Mouse (Mus musculus) kidney, adult 2 months (tissue): ENCODE data around the gene Fam208a. TPM values are rescaled to one million over a fixed set of nuclear protein-coding genes. Genes with fewer than 3 reads are reported as not detected.

Experiments used
- DNase-seq: peaks from one replicate; pipeline ENCODE4 v3.0.0; 2021
- H3K27ac ChIP-seq: fragments of 200-500 bp; 2 replicates; pipeline ENCODE4 v1.5.1; 2012; ENCODE audit warnings: low read depth, low read length, control low read depth, inconsistent platforms; ENCODE audit not compliant: insufficient read depth
- H3K27me3 ChIP-seq: fragments of 200-500 bp; replicated peaks from 2 replicates; pipeline ENCODE4 v1.6.1; 2012; ENCODE audit warnings: mild to moderate bottlenecking, moderate library complexity, low read length, inconsistent platforms; ENCODE audit not compliant: control insufficient read depth, insufficient read depth
- H3K36me3 ChIP-seq: fragments of 200-500 bp; 2 replicates; pipeline ENCODE4 v1.6.1; 2012; ENCODE audit warnings: mild to moderate bottlenecking, moderate library complexity, low read length, inconsistent platforms; ENCODE audit not compliant: control insufficient read depth, insufficient read depth
- H3K4me1 ChIP-seq: fragments of 200-500 bp; 2 replicates; pipeline ENCODE4 v1.6.1; 2011; ENCODE audit warnings: low read length; ENCODE audit not compliant: control insufficient read depth, insufficient read depth
- H3K4me3 ChIP-seq: fragments of 200-500 bp; 2 replicates; pipeline ENCODE4 v1.5.1; 2011; ENCODE audit warnings: mild to moderate bottlenecking, low read depth, low read length, control low read depth; ENCODE audit not compliant: insufficient read depth
- CTCF ChIP-seq: fragments of 200-500 bp; conservative IDR thresholded peaks from 2 replicates; pipeline ENCODE4 v1.5.1; 2011; ENCODE audit warnings: low read depth, mild to moderate bottlenecking, control low read depth, low read length, moderate library complexity, mixed read lengths; ENCODE audit not compliant: insufficient read depth, insufficient read length
- POLR2A ChIP-seq: fragments of 200-500 bp; IDR thresholded peaks from one replicate; pipeline ENCODE4 v1.6.1; 2011; ENCODE audit warnings: low read depth, low read length, control low read depth
- WGBS: fragments of 180-500 bp; shearing (Covaris S2); methylation state at CpG from one replicate; pipeline ENCODE4 v1.1.7; 2018; 5-methylcytosine and 5-hydroxymethylcytosine counted together
- polyA plus RNA-seq: library from polyadenylated mRNA; depleted of rRNA; stranded (reverse); fragments of >200 nt; gene quantifications from 2 replicates; pipeline ENCODE4 v1.2.3, GENCODE M21; 2012

Fam208a gene
- polyA plus RNA-seq, 1 experiment = 6.8 TPM

DNA sequence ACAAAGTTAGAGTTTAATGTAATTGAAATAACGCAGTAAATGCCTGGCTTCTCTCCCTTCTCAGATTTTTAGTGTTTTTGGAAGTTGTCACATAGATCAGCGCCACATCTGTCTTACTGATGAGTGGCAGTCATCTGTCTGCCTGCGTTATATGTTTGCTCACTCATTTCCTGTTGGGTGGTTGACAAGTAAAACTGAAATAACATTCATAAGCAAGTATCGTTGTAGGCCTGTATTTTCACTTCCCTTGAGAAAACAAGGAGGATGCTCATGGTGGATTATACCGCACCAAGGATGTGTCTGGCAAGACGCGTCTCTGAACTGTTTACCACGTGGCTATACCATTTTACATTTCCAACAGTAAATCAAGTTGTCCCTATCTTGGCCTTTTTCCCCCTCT is 15.9 kb upstream of the Fam208a start:
- 69% methylated on average over 8 of the region's 8 CpGs for WGBS
- H3K4me3 ChIP-seq = no peak overlapping the region
- no peaks in the 10 kb centered on the region for H3K27me3 ChIP-seq
- no peaks in the 10 kb centered on the region for H3K4me1 ChIP-seq
- H3K36me3 ChIP-seq = no peaks in the 10 kb centered on the region
- TF ChIP-seq CTCF (no peak), POLR2A (no peak)
- DNase-seq = no peak
- no peak overlapping the region for H3K27ac ChIP-seq

DNA sequence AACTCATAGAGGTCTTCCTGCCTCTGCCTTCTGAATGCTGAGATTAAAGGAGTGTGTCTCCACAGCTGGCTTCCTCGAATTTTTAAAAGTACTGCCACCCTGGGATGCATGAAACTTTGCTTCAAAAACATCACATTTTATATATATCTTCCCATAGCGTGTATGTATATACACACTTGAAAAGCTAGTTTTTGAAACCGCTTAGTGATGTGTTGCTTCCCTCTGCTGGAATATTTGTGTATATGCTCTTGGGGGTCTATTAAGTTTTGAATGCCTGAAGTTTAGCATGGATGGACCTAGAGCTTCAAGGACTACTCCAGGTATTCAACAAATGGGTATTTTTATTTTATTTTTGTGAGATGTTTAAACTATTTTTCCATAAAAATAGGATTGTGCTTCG is 14.7 kb upstream of the Fam208a start:
- Histone ChIP-seq H3K36me3 (no peaks in the 10 kb centered on the region), H3K27ac (no peak overlapping the region), H3K4me3 (no peak overlapping the region), H3K4me1 (no peaks in the 10 kb centered on the region), H3K27me3 (no peaks in the 10 kb centered on the region)
- DNase-seq = peak; percentile 48
- WGBS = 39% methylated on average over 4 of the region's 4 CpGs
- peak; percentile 19; the same call in 1 of the 2 replicates for TF ChIP-seq CTCF
- no peak for TF ChIP-seq POLR2A

- Histone ChIP-seq H3K36me3 (no peaks in the 10 kb centered on the region), H3K4me1 (peaks cover 5% of the 10 kb centered on the region; the same call in 1 of the 2 replicates), H3K27me3 (no peaks in the 10 kb centered on the region), H3K4me3 (no peak overlapping the region), H3K27ac (0 out of 2 replicates have a peak overlapping the region, but pooled peaks have one; percentile 23)
- TF ChIP-seq CTCF = no peak
- no peak for TF ChIP-seq POLR2A
- peak; percentile 83 for DNase-seq
- WGBS = 43% methylated on average over 3 of the region's 3 CpGs
Measured at GRCm38 (mm10) chr14:27420816-27421215, 7.8 kb upstream of the Fam208a start.

DNA sequence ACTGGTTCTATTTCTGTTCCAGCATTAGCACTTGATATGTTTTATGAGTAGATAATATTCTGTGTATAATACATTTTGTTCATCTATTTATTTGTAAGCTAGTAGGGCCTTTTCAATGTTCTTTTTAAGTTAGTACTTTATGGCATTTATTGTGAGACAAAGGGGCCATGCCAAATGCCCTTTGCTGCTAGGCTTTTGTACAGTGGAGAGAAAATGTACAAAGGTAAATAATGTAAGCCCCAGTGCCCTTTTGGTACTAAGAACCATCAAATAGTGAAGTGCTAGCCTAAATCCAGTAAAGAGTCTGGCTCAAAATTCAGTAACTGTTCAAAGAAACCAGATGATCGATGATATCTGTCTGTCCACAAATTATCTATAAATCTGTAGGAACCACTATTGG is 6.3 kb upstream of the Fam208a start:
- DNase-seq = no peak
- TF ChIP-seq CTCF (no peak), POLR2A (no peak)
- Histone ChIP-seq H3K4me1 (peaks cover 5% of the 10 kb centered on the region; the same call in 1 of the 2 replicates), H3K4me3 (no peak overlapping the region), H3K27me3 (no peaks in the 10 kb centered on the region), H3K36me3 (no peaks in the 10 kb centered on the region), H3K27ac (no peak overlapping the region)
- 93% methylated on average over 1 of the region's 1 CpGs for WGBS

DNA sequence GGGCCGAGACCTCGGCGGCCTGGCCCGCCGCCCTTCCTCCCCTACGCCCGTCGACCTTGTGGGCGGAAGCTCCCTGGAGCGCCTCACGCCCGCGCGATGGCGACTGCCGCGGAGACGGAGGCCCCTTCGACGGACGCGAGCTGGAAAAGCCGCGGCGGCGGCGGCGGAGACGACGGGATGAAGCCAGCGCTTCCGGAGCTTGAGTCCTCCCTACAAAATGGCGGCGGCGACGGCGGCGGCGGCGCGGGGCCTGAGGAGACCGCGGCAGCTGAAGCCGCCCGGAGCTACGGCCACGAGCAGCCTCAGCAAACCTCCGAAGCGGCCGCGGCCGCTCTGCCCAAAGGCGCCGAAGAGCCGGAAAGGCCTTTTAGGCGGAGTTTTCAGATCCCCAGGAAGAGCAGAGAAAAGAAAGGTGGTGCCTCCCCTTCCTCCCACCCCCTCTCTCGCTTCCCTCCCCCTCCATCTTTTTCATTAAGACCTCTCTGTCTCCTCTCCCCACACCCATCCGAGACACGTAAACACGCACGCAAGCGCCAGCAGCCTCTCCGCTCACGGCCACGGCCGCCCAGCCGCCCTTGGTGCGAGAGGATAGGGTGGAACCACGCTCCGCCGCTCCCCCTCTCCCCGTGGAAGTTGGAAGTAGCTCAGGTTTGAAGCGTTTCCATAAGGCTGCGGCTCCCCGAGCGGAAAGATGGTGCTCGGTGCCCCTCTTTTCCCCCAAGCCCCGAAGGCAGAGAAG is 508 bp downstream of the Fam208a start:
- 0 out of 2 replicates have a peak, but pooled peaks cover 1% of the 10 kb centered on the region for H3K36me3 ChIP-seq
- H3K4me3 ChIP-seq = peak overlapping the region; percentile 89
- DNase-seq = peak; percentile 91
- TF ChIP-seq CTCF (no peak), POLR2A (no peak)
- WGBS = under 1% methylated on average over 78 of the region's 78 CpGs
- H3K27me3 ChIP-seq = no peaks in the 10 kb centered on the region
- peaks cover 7% of the 10 kb centered on the region for H3K4me1 ChIP-seq
- peak overlapping the region; percentile 93 for H3K27ac ChIP-seq

- 79% methylated on average over 4 of the region's 4 CpGs for WGBS
- TF ChIP-seq POLR2A (no peak), CTCF (no peak)
- 0 out of 2 replicates have a peak, but pooled peaks cover 1% of the 10 kb centered on the region for H3K36me3 ChIP-seq
- DNase-seq = no peak
- no peaks in the 10 kb centered on the region for H3K27me3 ChIP-seq
- no peak overlapping the region for H3K27ac ChIP-seq
- peaks cover 7% of the 10 kb centered on the region for H3K4me1 ChIP-seq
- H3K4me3 ChIP-seq = no peak overlapping the region
Measured at GRCm38 (mm10) chr14:27430280-27430679, 1.6 kb downstream of the Fam208a start.

DNA sequence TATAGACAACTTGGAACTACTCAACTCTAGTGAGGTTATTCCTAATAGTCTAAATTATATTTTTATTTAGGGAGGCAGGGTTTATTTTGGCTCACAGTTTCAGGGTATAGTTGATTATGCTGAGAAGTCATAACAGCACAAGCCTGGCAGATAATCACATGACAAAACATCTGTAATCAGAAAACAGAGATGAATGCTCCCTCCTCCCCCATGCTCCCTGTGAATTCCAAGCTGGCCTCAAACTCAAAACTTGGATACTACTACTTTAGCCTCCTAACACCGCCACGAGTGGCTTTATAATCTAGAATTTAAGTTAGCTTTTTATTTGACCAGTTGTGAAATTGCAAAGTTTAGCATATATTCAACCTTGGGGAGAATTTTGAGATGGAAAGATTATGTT is 3.4 kb downstream of the Fam208a start:
- Histone ChIP-seq H3K4me1 (peaks cover 16% of the 10 kb centered on the region), H3K36me3 (0 out of 2 replicates have a peak, but pooled peaks cover 1% of the 10 kb centered on the region), H3K4me3 (no peak overlapping the region), H3K27me3 (no peaks in the 10 kb centered on the region), H3K27ac (no peak overlapping the region)
- over 99% methylated on average over 2 of the region's 2 CpGs for WGBS
- TF ChIP-seq CTCF (no peak), POLR2A (no peak)
- no peak for DNase-seq
